Mouse (Mus musculus) E14TG2a.4 (cell line): Measurements from ENCODE around the gene Sncg.

ENCODE experiments used
- H3K27me3 ChIP-seq: 2 replicates; pipeline ENCODE4 v1.6.1; 2014; ENCODE audit warnings: low read length, control low read depth; ENCODE audit not compliant: insufficient read depth
- H3K36me3 ChIP-seq: 2 replicates; pipeline ENCODE4 v1.6.1; 2014; ENCODE audit warnings: low read length, control low read depth; ENCODE audit not compliant: insufficient read depth
- H3K4me1 ChIP-seq: replicated peaks from 2 replicates; pipeline ENCODE4 v1.6.1; 2014; ENCODE audit warnings: low read depth, low read length, control low read depth
- H3K4me3 ChIP-seq: replicated peaks from 2 replicates; pipeline ENCODE4 v1.5.1; 2014; ENCODE audit warnings: mild to moderate bottlenecking, low read length
- H3K9me3 ChIP-seq: 2 replicates; pipeline ENCODE4 v1.6.1; 2014; ENCODE audit warnings: low read length, control low read depth
- CTCF ChIP-seq: conservative IDR thresholded peaks from 2 replicates; pipeline ENCODE4 v1.5.1; 2014; ENCODE audit warnings: low read length
- NANOG ChIP-seq: IDR thresholded peaks from 2 replicates; pipeline ENCODE4 v1.6.1; 2014; ENCODE audit warnings: borderline replicate concordance, low read length, mixed read lengths
- POU5F1 ChIP-seq: IDR thresholded peaks from 2 replicates; pipeline ENCODE4 v1.6.1; 2014; ENCODE audit warnings: low read length, borderline replicate concordance

Gene Sncg

DNA sequence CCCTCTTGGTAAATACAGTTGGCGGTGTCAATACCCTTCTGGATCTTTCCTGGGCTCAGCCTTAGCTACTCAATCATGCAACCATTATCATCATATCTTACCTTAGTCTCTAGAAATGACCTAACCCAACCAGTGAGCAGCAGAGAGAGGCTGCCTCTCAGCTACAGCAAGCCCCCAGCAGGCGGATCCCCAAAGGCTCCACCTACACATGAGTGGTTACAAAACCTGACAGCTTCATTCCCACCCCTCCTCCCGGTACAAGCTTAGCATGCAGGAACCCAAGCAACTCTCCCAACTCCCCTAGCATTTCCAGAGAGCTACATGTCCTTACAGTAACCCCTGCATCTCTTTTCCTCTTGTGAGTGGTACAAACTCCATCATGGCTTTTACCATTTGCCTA lies 25.4 kb upstream of the Sncg start:
- TF ChIP-seq POU5F1 = no peak
- no peak for TF ChIP-seq NANOG
- H3K4me1 ChIP-seq = peaks cover 23% of the 10 kb centered on the region
- peaks cover 52% of the 10 kb centered on the region for H3K36me3 ChIP-seq
- H3K4me3 ChIP-seq = no peak overlapping the region
- peaks cover 27% of the 10 kb centered on the region for H3K27me3 ChIP-seq
- H3K9me3 ChIP-seq = no peaks in the 10 kb centered on the region

DNA sequence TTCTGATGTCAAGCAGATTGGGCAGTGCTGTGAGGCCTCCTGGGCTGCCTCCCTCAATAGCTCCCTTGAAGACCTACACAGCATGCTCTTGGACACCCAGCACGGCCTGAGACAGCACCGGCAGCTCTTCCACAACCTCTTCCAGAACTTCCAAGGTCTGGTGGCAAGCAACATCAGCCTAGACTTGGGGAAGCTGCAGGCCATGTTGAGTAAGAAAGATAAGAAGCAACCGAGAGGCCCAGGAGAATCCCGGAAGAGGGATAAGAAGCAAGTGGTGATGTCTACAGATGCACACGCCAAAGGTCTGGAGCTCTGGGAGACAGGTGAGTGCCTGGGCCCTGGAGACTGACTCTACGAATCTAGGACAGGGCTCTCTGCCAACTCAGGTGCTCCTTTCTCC lies 24.7 kb upstream of the Sncg start:
- no peaks in the 10 kb centered on the region for H3K9me3 ChIP-seq
- H3K4me1 ChIP-seq = peaks cover 23% of the 10 kb centered on the region
- peaks cover 27% of the 10 kb centered on the region for H3K27me3 ChIP-seq
- H3K4me3 ChIP-seq = peak overlapping the region; percentile 72
- peaks cover 45% of the 10 kb centered on the region for H3K36me3 ChIP-seq
- TF ChIP-seq POU5F1 = no peak
- TF ChIP-seq NANOG = no peak

DNA sequence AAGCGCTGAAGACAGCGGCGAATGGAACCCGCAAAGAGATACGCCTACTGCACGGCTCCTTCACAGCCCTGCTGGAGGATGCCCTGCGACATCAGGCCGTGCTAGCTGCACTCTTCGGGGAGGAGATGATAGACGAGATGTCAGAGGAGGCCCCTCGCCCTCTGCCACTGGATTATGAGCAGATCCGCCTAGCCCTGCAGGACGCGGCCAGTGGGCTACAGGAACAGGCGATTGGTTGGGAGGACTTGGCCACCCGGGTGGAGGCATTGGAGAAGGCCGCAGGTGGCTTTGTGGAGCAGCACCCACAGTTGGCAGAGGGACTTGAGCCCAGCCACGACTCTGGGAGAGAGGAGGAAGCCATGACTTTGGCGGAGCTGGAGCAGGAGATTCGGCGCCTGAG lies 24.3 kb upstream of the Sncg start:
- peaks cover 26% of the 10 kb centered on the region for H3K4me1 ChIP-seq
- peak overlapping the region; percentile 72 for H3K4me3 ChIP-seq
- no peak for TF ChIP-seq CTCF
- TF ChIP-seq POU5F1 = no peak
- no peak for TF ChIP-seq NANOG
- H3K36me3 ChIP-seq = peaks cover 42% of the 10 kb centered on the region
- peaks cover 27% of the 10 kb centered on the region for H3K27me3 ChIP-seq
- no peaks in the 10 kb centered on the region for H3K9me3 ChIP-seq

DNA sequence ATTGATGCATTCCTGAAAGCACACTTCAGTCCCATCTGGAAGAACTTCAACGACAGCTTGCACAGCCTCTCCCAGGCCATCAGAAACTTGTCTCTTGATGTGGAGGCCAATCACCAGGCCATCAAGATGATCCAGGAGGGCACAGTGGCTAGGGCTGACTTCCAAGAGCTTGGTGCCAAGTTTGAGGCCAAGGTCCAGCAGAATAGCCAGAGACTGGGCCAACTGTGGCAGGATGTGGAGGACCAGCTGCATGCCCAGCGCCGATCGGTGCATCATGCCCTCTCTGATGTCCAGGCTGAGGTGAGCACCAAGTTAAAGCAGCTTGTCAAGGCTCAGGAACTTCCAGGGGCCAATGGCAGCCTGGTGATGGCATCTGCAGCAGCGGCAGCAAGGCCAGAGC lies 23.3 kb upstream of the Sncg start:
- Histone ChIP-seq H3K9me3 (no peaks in the 10 kb centered on the region), H3K4me1 (peaks cover 27% of the 10 kb centered on the region), H3K4me3 (no peak overlapping the region), H3K36me3 (peaks cover 36% of the 10 kb centered on the region), H3K27me3 (peaks cover 27% of the 10 kb centered on the region)
- TF ChIP-seq CTCF = no peak
- no peak for TF ChIP-seq NANOG
- TF ChIP-seq POU5F1 = no peak

DNA sequence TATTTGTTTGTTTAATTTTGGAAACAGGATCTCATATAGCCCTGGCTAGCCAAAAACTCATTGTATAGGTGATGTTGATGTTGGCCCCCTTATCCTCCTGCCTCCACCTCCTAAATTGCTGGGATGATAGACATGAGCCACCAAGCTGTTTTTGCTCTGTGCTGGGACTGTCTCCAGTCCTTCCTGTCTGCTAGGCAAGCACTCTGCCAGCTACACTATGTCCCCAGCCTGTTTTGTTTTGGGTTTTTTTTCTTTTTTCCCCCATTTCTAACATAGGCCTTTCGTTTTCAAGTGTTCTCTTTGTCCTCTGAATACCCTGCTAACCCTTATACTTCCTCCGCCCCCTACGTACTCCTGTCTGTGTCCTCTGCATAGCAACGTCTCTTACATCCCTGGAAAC lies 18.7 kb upstream of the Sncg start:
- H3K9me3 ChIP-seq = no peaks in the 10 kb centered on the region
- peaks cover 10% of the 10 kb centered on the region; the same call in 1 of the 2 replicates for H3K4me1 ChIP-seq
- peaks cover 10% of the 10 kb centered on the region for H3K27me3 ChIP-seq
- no peak overlapping the region for H3K4me3 ChIP-seq
- peaks cover 20% of the 10 kb centered on the region for H3K36me3 ChIP-seq
- TF ChIP-seq POU5F1 (no peak), NANOG (no peak), CTCF (no peak)

DNA sequence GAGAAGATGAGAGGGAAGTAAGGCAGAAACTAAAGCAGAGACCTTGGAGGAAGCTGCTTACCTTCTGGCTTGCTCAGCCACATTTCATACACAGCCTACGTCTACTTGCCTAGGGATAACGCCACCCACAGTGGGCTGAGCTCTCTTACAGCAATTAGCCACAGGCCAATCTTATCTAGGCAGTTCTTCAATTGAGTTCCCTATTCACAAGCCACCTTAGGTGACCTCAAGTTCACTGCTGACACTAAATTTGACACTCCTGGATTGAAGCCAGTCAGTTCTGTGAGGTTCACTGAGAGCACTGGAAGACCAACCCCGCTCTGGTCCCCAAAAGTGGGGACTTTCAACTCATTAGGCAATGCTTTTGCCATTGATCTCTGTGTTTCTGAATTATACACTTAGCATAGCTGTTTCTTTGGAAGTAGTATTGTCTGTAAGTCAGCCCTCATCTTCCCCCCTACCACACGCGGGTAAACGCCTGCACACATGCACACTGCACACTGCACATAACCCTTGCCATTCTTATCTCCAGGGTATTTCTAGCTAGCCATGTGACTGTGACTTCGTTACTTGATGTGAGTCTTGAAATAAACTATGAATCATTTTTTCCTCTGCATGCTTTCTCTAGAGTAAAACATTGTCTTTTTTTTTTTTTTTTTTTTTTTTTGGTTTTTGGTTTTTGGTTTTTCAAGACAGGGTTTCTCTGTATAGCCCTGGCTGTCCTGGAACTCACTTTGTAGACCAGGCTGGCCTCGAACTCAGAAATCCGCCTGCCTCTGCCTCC lies 8.5 kb upstream of the Sncg start:
- peaks cover 3% of the 10 kb centered on the region; the same call in 1 of the 2 replicates for H3K9me3 ChIP-seq
- peaks cover 9% of the 10 kb centered on the region for H3K36me3 ChIP-seq
- no peaks in the 10 kb centered on the region for H3K27me3 ChIP-seq
- TF ChIP-seq NANOG (no peak), CTCF (no peak), POU5F1 (no peak)
- H3K4me1 ChIP-seq = peaks cover 40% of the 10 kb centered on the region
- H3K4me3 ChIP-seq = no peak overlapping the region

DNA sequence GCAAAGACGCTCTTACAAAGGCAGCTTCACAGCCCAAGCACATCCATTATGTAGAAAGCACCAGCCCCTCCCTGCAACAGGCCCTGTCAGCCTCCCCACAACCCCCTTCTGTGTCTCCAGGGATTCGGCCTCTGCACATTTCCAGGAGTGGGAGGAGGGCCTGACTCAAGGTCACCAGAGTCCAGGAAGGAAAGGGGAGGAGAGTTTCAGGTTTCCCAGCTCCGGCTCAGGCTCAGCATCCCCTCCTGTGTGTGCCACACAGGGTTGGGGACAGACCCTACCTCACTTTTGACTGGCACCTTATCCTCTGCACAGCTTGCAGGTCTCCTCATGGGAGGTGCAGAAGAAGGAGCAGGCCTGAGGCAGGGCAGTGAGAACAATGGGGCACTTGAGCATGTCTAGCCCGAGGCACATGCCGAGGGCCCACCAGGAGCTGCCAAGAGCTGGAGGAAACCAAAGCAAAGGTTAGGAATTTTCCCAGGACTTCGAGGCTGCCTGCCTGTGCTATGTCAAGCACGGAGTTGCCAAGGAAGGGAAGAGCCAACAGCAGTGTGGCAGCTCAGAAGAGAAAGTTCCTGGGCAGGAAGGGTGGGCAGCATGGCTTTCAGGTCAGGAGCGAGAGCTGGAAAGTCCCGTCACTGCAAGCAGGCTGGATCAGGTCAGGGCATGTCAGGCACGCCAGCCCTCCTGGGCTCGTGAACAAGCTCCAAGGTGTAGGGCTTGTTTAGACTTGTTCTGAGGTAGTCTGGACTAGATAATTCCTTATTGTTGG lies 4.2 kb upstream of the Sncg start:
- no peak for TF ChIP-seq NANOG
- TF ChIP-seq CTCF = no peak
- no peak for TF ChIP-seq POU5F1
- H3K27me3 ChIP-seq = no peaks in the 10 kb centered on the region; the same call in 1 of the 2 replicates
- peak overlapping the region; percentile 78 for H3K4me3 ChIP-seq
- peaks cover 82% of the 10 kb centered on the region for H3K4me1 ChIP-seq
- peaks cover 9% of the 10 kb centered on the region for H3K36me3 ChIP-seq
- H3K9me3 ChIP-seq = no peaks in the 10 kb centered on the region

DNA sequence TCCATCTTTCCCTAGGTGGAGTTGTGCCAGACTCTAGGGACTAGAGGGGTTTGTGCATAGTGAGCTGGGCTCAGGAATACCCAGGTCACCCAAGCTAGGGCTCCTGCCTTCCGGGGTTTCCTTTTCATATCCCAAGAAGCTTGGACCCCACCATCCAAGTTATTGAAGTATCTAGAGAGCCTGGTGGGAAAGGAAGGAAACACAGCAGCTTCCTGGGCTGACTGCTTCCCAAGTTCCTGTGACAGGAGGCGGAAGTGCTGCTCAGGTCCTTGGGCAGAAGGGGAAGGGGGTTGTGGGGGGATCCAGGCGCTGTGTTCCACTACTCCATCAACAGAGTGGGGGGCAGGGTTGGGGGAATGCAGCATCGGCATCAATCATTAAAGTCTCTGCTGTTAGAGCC lies 2.5 kb upstream of the Sncg start:
- Histone ChIP-seq H3K36me3 (peaks cover 9% of the 10 kb centered on the region), H3K9me3 (no peaks in the 10 kb centered on the region), H3K27me3 (no peaks in the 10 kb centered on the region; the same call in 1 of the 2 replicates), H3K4me1 (peaks cover 94% of the 10 kb centered on the region), H3K4me3 (no peak overlapping the region; the same call in 1 of the 2 replicates)
- TF ChIP-seq POU5F1 = no peak
- no peak for TF ChIP-seq CTCF
- no peak for TF ChIP-seq NANOG

DNA sequence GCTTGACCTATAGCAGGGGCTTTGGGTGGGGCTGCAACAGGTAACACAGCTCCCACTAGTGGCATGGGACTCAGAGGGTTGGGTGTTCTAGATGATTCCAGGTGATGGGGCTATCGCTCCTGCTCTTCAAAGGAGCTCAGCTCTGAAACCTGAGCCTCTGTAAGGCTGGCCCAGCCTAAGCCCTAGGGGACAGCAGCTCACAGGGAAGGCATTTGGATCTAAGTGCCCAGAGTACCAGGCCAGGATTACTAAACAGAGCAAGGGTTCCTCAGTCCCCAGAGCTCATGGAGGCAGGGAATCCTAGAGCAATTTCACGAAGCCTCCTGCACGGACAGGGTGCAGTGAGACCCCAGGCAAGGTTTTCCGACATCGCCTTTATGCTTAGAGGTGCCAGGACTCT lies 1.4 kb upstream of the Sncg start:
- no peak for TF ChIP-seq NANOG
- TF ChIP-seq CTCF = no peak
- TF ChIP-seq POU5F1 = no peak
- H3K36me3 ChIP-seq = 0 out of 2 replicates have a peak, but pooled peaks cover 2% of the 10 kb centered on the region
- H3K27me3 ChIP-seq = no peaks in the 10 kb centered on the region; the same call in 1 of the 2 replicates
- H3K4me1 ChIP-seq = peaks cover 95% of the 10 kb centered on the region
- H3K9me3 ChIP-seq = no peaks in the 10 kb centered on the region
- peak overlapping the region; percentile 48 for H3K4me3 ChIP-seq
